Mouse (Mus musculus): ENCODE measurements around the gene Tal1. TPM values are rescaled to one million over a fixed set of nuclear protein-coding genes. Genes with fewer than 3 reads are reported as not detected.

Tal1 gene
- polyA plus RNA-seq, 1 experiment from 2014 or later, result 10.3 TPM

DNA sequence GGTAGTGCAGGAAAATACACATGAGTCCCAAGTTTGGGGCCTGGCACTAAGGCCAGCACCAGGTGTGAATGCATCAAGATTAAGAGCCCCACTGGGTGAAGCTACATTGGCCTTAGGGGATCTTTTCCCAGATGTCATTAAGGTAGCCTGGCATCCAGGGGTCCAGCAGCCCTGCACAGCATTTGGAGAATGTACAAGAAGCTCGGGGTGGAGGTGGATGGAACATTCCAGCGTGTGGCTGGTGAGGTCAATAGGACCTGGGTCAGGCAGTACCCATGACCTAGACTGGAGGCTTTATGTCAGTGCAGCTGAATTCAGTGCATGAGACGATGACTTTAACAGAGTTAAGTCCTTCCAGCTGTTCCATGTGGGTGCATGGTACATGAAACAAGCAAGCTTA, 35.6 kb downstream of the Tal1 start:
- 83% methylated on average over 3 of the region's 3 CpGs for WGBS
- H3K27me3 ChIP-seq (ENCODE audit: control insufficient read depth, insufficient read depth, low read length), result peaks cover 21% of the 10 kb centered on the region

DNA sequence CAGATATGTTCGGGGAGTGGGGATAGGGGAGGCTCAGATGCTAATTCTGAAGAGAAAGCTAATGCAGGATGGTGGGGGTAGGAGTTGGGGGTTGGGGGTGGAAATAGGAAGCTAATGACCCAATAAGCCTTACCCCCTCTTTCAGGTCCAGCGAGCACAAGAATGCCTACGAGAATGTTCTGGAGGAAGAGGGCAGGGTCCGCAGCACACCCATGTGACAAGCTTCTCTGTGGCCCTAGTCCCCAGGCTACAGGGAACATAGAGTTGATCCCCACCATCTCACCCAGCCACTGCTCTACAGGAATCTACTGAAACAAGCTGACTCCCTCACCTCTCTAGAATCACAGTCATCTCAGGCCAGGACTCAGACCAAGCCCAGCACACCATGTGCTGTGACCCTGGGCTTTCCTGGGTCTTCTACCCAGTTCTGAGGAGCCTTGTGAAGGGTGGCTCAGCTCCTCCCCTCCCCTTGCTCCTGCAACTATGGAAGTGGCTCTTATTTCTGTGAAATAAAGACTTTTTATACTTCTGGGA, 37.2 kb downstream of the Tal1 start:
- no peaks in the 10 kb centered on the region for H3K36me3 ChIP-seq (ENCODE audit: control insufficient read depth, insufficient read depth, low read length)
- H3K4me2 ChIP-seq (replicated peaks; ENCODE audit: low read depth, low read length), result no peak overlapping the region
- H3K27me3 ChIP-seq (ENCODE audit: control insufficient read depth, insufficient read depth, low read length), result peaks cover 22% of the 10 kb centered on the region
- no peak for ATAC-seq (ENCODE audit: low FRiP score)
- WGBS, result 87% methylated on average over 4 of the region's 4 CpGs
- H3K9ac ChIP-seq (ENCODE audit: low read depth, low read length), result no peak overlapping the region
- H3K9me3 ChIP-seq (ENCODE audit: control insufficient read depth, low read length), result no peaks in the 10 kb centered on the region
- DNase-seq (ENCODE audit: low spot score), result no peak
- H3K4me1 ChIP-seq (replicated peaks; ENCODE audit: control insufficient read depth, insufficient read depth, low read length), result 0 out of 2 replicates have a peak, but pooled peaks cover 4% of the 10 kb centered on the region
- no peak overlapping the region for H3K27ac ChIP-seq (ENCODE audit: low read depth, low read length)
- no peak overlapping the region for H3K4me3 ChIP-seq (ENCODE audit: low read depth, low read length)

More for the DNA sequence above, 35.6 kb downstream of the Tal1 start:
- no peak overlapping the region for H3K4me3 ChIP-seq (ENCODE audit: low read depth, low read length)
- ATAC-seq (ENCODE audit: low FRiP score) (no peak), DNase-seq (ENCODE audit: low spot score) (no peak)
- H3K4me2 ChIP-seq (replicated peaks; ENCODE audit: low read depth, low read length), result no peak overlapping the region
- no peaks in the 10 kb centered on the region for H3K9me3 ChIP-seq (ENCODE audit: control insufficient read depth, low read length)
- H3K36me3 ChIP-seq (ENCODE audit: control insufficient read depth, insufficient read depth, low read length), result no peaks in the 10 kb centered on the region
- H3K4me1 ChIP-seq (replicated peaks; ENCODE audit: control insufficient read depth, insufficient read depth, low read length), result 0 out of 2 replicates have a peak, but pooled peaks cover 4% of the 10 kb centered on the region
- no peak overlapping the region for H3K27ac ChIP-seq (ENCODE audit: low read depth, low read length)
- H3K9ac ChIP-seq (ENCODE audit: low read depth, low read length), result no peak overlapping the region

DNA sequence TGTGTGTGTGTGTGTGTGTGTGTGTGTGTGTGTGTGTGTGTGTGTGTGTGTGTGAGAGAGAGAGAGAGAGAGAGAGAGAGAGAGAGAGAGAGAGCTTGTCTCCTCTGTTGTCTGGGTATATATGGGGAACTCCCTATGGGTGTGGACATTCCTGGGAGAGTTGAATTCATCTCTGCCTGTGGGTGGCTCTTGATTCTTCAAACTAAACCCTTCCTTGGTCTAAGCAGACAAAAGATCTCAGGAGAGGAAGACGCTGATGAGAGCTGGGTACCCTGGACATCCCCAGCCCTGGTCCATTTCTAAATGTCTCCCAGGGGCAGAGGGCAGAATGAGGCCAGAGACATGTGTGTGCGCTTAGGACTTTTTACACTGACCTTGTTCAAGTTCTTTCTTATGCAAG, 37.8 kb downstream of the Tal1 start:
- WGBS, result 84% methylated on average over 2 of the region's 2 CpGs
- H3K9ac ChIP-seq (ENCODE audit: low read depth, low read length), result no peak overlapping the region
- peaks cover 22% of the 10 kb centered on the region for H3K27me3 ChIP-seq (ENCODE audit: control insufficient read depth, insufficient read depth, low read length)
- no peak overlapping the region for H3K4me3 ChIP-seq (ENCODE audit: low read depth, low read length)
- H3K36me3 ChIP-seq (ENCODE audit: control insufficient read depth, insufficient read depth, low read length), result no peaks in the 10 kb centered on the region
- ATAC-seq (ENCODE audit: low FRiP score), result no peak
- no peak overlapping the region for H3K27ac ChIP-seq (ENCODE audit: low read depth, low read length)
- no peak overlapping the region for H3K4me2 ChIP-seq (replicated peaks; ENCODE audit: low read depth, low read length)
- H3K4me1 ChIP-seq (replicated peaks; ENCODE audit: control insufficient read depth, insufficient read depth, low read length), result 0 out of 2 replicates have a peak, but pooled peaks cover 4% of the 10 kb centered on the region
- DNase-seq (ENCODE audit: low spot score), result no peak
- H3K9me3 ChIP-seq (ENCODE audit: control insufficient read depth, low read length), result no peaks in the 10 kb centered on the region

DNA sequence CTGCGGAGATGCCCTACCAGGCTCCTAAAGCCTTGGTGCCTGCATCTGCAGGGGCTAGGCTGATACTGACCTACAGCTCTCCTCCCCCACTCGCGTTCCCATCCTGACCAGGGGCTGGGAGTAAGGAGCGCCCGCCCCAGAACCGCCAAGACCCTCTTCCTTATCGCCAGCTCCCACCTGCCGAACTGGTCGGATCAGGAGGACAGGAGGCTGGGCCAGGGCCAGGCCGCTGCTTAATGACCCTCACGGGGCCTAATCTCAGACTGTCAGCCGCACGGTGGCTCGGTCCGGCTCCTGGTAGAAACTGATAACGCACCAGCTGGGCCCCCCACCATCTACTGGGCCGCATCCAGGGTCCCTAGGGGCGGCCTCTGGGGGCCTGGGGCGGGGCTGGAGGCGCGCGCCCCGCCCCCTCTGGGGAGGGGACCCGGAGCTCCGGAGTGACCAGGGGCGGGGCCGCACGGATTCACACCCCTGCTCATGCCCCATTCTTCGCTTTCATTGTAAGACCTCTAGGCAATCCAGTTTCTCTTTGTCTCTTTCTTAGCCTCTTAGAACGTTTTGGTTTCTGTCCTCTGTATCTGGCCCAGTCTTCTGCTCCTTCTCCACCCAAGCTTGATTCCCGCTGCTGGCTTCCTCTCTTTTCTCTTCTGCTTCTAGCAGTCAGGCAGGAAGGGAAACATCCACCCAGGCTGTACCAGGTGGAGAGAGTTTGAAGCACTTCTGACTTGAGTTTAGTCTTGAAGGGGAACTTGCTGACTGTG, 39.6 kb downstream of the Tal1 start:
- Histone ChIP-seq H3K4me3 (ENCODE audit: low read depth, low read length) (peak overlapping the region; percentile 37), H3K27me3 (ENCODE audit: control insufficient read depth, insufficient read depth, low read length) (peaks cover 22% of the 10 kb centered on the region), H3K9ac (ENCODE audit: low read depth, low read length) (peak overlapping the region; percentile 55), H3K4me1 (replicated peaks; ENCODE audit: control insufficient read depth, insufficient read depth, low read length) (0 out of 2 replicates have a peak, but pooled peaks cover 4% of the 10 kb centered on the region), H3K27ac (ENCODE audit: low read depth, low read length) (peak overlapping the region; percentile 47; the same call in 1 of the 2 replicates), H3K4me2 (replicated peaks; ENCODE audit: low read depth, low read length) (peak overlapping the region; percentile 86), H3K36me3 (ENCODE audit: control insufficient read depth, insufficient read depth, low read length) (no peaks in the 10 kb centered on the region), H3K9me3 (ENCODE audit: control insufficient read depth, low read length) (no peaks in the 10 kb centered on the region)
- peak; percentile 53 for DNase-seq (ENCODE audit: low spot score)
- peak; percentile 82 for ATAC-seq (ENCODE audit: low FRiP score)
- WGBS, result 0% methylated on average over 26 of the region's 31 CpGs

DNA sequence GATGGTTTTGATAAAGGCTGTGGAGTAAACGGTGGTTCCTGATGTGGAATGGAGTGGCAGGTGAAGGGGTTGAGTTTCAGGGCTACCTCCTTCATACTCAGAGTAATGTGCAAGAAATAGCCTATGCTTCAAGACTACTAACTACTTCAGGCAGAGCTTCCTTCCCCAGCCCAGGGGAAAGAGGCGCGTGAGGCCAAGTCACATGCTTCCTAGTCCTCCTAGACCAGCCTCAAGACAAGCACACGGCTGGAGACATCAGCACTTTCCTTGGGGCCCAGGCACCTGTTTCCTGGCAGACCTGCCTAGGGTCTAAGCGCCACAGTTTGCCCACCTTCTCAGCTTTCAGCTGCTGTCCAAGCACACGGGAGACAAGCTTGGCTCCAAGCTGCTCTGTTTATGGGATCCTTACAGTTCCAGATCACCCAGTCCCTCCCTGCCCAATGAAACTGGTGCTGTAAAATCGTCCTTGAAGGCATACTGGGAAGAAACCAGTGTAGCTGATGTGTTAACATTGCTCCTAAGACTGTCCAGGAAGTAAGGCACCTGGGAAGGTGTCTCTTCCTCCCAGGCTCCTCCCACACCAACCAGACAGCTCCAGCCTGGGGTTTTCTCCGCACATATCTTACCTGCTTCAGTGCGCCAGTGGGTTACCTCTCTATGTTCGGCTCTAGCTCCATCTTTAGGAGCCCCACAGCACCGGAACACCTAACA, 40.4 kb downstream of the Tal1 start:
- no peaks in the 10 kb centered on the region for H3K9me3 ChIP-seq (ENCODE audit: control insufficient read depth, low read length)
- no peaks in the 10 kb centered on the region for H3K36me3 ChIP-seq (ENCODE audit: control insufficient read depth, insufficient read depth, low read length)
- ATAC-seq (ENCODE audit: low FRiP score), result peak; percentile 22; the same call in 1 of the 2 replicates
- H3K4me1 ChIP-seq (replicated peaks; ENCODE audit: control insufficient read depth, insufficient read depth, low read length), result 0 out of 2 replicates have a peak, but pooled peaks cover 4% of the 10 kb centered on the region
- H3K9ac ChIP-seq (ENCODE audit: low read depth, low read length), result 0 out of 2 replicates have a peak overlapping the region, but pooled peaks have one; percentile 4
- peak overlapping the region; percentile 86 for H3K4me2 ChIP-seq (replicated peaks; ENCODE audit: low read depth, low read length)
- no peak overlapping the region; the same call in 1 of the 2 replicates for H3K4me3 ChIP-seq (ENCODE audit: low read depth, low read length)
- H3K27me3 ChIP-seq (ENCODE audit: control insufficient read depth, insufficient read depth, low read length), result peaks cover 22% of the 10 kb centered on the region
- H3K27ac ChIP-seq (ENCODE audit: low read depth, low read length), result 0 out of 2 replicates have a peak overlapping the region, but pooled peaks have one; percentile 6
- DNase-seq (ENCODE audit: low spot score), result peak; percentile 23
- 14% methylated on average over 11 of the region's 11 CpGs for WGBS

DNA sequence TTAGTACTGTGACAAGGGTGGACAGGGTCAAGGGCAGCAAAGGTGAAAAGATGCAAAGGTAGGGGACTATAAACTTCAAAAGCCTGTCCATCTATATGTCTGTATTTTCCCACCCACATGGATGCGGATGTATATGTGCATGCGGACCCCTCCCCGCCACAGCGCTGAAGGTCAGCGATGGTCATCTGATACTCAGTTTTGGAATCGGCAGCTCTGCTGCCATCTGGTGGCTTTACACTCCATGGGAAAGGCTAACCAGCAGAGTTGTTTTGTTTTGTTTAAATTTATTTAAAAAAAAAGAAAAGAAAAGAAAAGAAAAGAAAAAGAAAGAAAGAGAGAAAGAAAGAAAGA, 40.9 kb downstream of the Tal1 start:
- under 1% methylated on average over 6 of the region's 6 CpGs for WGBS
- H3K27me3 ChIP-seq (ENCODE audit: control insufficient read depth, insufficient read depth, low read length), result peaks cover 22% of the 10 kb centered on the region

DNA sequence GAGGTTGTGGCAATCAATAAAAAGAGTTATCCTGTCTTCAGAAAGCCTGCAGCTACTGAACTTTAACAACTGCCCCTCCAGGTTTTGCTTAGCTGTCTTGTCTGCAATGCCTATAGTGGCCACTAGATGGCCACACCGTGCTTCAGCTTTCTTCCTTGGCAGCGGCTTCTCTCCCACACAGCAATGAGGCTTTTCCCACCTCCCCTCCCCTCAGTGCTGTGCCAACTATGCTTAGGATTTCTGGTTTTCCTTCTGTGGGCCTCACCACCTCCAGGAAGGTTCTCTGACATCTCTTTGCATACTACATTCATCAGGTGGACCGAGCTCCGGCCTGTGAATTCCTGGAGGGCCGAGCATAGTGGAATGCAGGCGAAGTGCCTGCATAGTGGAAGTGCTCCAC, 45.5 kb downstream of the Tal1 start:
- no peaks in the 10 kb centered on the region for H3K36me3 ChIP-seq (ENCODE audit: control insufficient read depth, insufficient read depth, low read length)
- H3K9ac ChIP-seq (ENCODE audit: low read depth, low read length), result no peak overlapping the region
- H3K27ac ChIP-seq (ENCODE audit: low read depth, low read length), result no peak overlapping the region
- no peaks in the 10 kb centered on the region for H3K4me1 ChIP-seq (replicated peaks; ENCODE audit: control insufficient read depth, insufficient read depth, low read length)
- DNase-seq (ENCODE audit: low spot score) (peak; percentile 83), ATAC-seq (ENCODE audit: low FRiP score) (peak; percentile 58; the same call in 1 of the 2 replicates)
- no peak overlapping the region for H3K4me2 ChIP-seq (replicated peaks; ENCODE audit: low read depth, low read length)
- no peak overlapping the region for H3K4me3 ChIP-seq (ENCODE audit: low read depth, low read length)
- 46% methylated on average over 6 of the region's 6 CpGs for WGBS
- H3K27me3 ChIP-seq (ENCODE audit: control insufficient read depth, insufficient read depth, low read length), result peaks cover 4% of the 10 kb centered on the region
- H3K9me3 ChIP-seq (ENCODE audit: control insufficient read depth, low read length), result no peaks in the 10 kb centered on the region

More for the DNA sequence above, 40.9 kb downstream of the Tal1 start:
- H3K4me3 ChIP-seq (ENCODE audit: low read depth, low read length), result no peak overlapping the region
- no peaks in the 10 kb centered on the region for H3K36me3 ChIP-seq (ENCODE audit: control insufficient read depth, insufficient read depth, low read length)
- H3K9ac ChIP-seq (ENCODE audit: low read depth, low read length), result no peak overlapping the region
- H3K4me2 ChIP-seq (replicated peaks; ENCODE audit: low read depth, low read length), result peak overlapping the region; percentile 28; the same call in 1 of the 2 replicates
- H3K4me1 ChIP-seq (replicated peaks; ENCODE audit: control insufficient read depth, insufficient read depth, low read length), result 0 out of 2 replicates have a peak, but pooled peaks cover 4% of the 10 kb centered on the region
- H3K9me3 ChIP-seq (ENCODE audit: control insufficient read depth, low read length), result no peaks in the 10 kb centered on the region
- peak; percentile 69 for DNase-seq (ENCODE audit: low spot score)
- ATAC-seq (ENCODE audit: low FRiP score), result peak; percentile 15; the same call in 1 of the 2 replicates
- no peak overlapping the region for H3K27ac ChIP-seq (ENCODE audit: low read depth, low read length)

DNA sequence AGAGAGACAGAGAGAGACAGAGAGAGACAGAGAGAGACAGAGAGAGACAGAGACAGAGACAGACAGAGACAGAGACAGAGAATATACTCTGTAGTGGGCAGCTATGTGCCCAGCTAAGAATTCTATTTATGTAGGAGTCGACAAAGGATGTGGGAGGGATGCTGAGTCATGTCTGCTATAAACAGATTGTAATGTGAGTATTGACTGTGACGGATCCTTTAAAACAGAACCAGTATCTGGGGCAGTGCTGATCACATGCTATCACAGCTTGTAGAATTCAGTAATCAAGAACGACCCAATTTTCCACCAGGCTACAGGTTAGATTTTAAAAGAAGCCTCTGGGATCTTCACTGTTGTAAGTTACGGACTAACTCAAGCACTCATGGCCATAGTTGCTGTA, 47.3 kb downstream of the Tal1 start:
- Histone ChIP-seq H3K36me3 (ENCODE audit: control insufficient read depth, insufficient read depth, low read length) (no peaks in the 10 kb centered on the region), H3K27ac (ENCODE audit: low read depth, low read length) (no peak overlapping the region), H3K27me3 (ENCODE audit: control insufficient read depth, insufficient read depth, low read length) (no peaks in the 10 kb centered on the region), H3K4me1 (replicated peaks; ENCODE audit: control insufficient read depth, insufficient read depth, low read length) (no peaks in the 10 kb centered on the region), H3K4me2 (replicated peaks; ENCODE audit: low read depth, low read length) (no peak overlapping the region), H3K9me3 (ENCODE audit: control insufficient read depth, low read length) (no peaks in the 10 kb centered on the region), H3K9ac (ENCODE audit: low read depth, low read length) (no peak overlapping the region), H3K4me3 (ENCODE audit: low read depth, low read length) (no peak overlapping the region)
- DNase-seq (ENCODE audit: low spot score), result no peak
- WGBS, result 73% methylated on average over 4 of the region's 4 CpGs
- ATAC-seq (ENCODE audit: low FRiP score), result no peak
